Mouse (Mus musculus): ENCODE data around the gene Egln3.

DNA sequence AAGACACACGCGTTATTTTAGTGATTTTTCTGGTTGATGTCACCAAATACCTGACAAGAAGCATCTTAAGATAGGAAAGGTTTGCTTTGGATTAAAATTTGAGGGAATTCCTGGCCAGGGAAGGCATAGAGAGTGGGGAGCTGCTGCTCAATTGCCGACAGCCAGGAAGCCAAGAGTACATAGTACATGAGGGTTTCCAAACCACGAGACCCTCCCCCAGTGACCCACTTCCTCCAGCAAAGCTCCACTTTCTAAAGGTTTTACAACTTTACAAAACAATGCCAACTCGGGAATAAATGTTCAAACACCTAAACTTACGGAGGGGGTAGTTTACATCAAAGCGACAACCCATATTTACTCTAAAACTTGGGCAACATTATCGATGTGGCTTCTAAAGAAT is 6.8 kb downstream of the Egln3 start:
- TF ChIP-seq CTCF (IDR thresholded peaks at IDR 0.05; ENCODE audit: low read depth) (no peak), EP300 (IDR thresholded peaks at IDR 0.05; ENCODE audit: low read depth) (no peak)
